Mouse (Mus musculus): ENCODE measurements around the gene Crb2.

DNA sequence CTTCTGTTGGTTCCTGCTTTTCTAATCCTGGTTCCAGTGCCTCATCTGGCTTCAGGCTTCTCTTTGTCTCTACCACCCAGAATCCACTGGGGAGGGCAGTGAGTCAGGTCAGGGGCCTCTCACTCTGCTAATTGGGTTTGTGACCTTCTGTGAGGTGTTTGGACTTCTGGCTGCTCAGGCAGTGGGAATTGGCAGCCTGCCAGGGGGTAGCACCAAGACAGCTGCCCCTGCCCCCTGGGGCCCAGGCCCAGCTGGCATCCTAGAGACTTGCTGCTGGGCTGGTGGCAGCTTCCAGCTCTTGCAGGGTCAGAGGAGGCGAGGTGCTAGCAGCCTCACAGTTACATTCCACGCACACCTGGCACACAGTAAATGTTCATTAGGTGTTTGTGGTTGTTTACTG lies 35.6 kb downstream of the Crb2 start:
- TF ChIP-seq CTCF (IDR thresholded peaks at IDR 0.05; ENCODE audit: extremely low read depth, insufficient read depth, low read length) (no peak), POLR2A (IDR thresholded peaks at IDR 0.05; ENCODE audit: extremely low read depth, insufficient read depth, low read length) (no peak)

Measured in cortical plate, adult 2 months (tissue).